Mouse (Mus musculus) WW6 (cell line): ENCODE data around the gene Ptprs.

Experiments
- DNase-seq: peaks from one replicate; pipeline ENCODE4 v3.0.0-alpha.2; 2013; ENCODE audit warnings: low read depth, low spot score

Ptprs gene

GRCm38 (mm10) chr17:56493841-56494240 is 17.6 kb upstream of the Ptprs start:
- no peak for DNase-seq

GRCm38 (mm10) chr17:56490438-56491152 is 14.3 kb upstream of the Ptprs start:
- DNase-seq, result no peak

GRCm38 (mm10) chr17:56488028-56488427 is 11.7 kb upstream of the Ptprs start:
- DNase-seq, result no peak

GRCm38 (mm10) chr17:56487441-56487888 is 11.2 kb upstream of the Ptprs start:
- no peak for DNase-seq

- DNase-seq, result no peak
These were observed 9.6 kb upstream of the Ptprs start for GRCm38 (mm10) chr17:56485926-56486325.

GRCm38 (mm10) chr17:56485118-56485517 is 8.8 kb upstream of the Ptprs start:
- no peak for DNase-seq

GRCm38 (mm10) chr17:56482671-56483070 is 6.4 kb upstream of the Ptprs start:
- no peak for DNase-seq

GRCm38 (mm10) chr17:56479358-56479757 is 3.1 kb upstream of the Ptprs start:
- DNase-seq, result no peak

- DNase-seq, result no peak
These were observed 1.9 kb upstream of the Ptprs start for GRCm38 (mm10) chr17:56478191-56478611.

- DNase-seq, result no peak
These were observed 1.0 kb upstream of the Ptprs start for GRCm38 (mm10) chr17:56477191-56477818.

- DNase-seq, result no peak
These were observed 490 bp downstream of the Ptprs start for GRCm38 (mm10) chr17:56475584-56476401.

- DNase-seq, result no peak
These were observed 1.3 kb downstream of the Ptprs start for GRCm38 (mm10) chr17:56474831-56475581.

GRCm38 (mm10) chr17:56474311-56474830 is 1.9 kb downstream of the Ptprs start:
- no peak for DNase-seq

GRCm38 (mm10) chr17:56473611-56473905 is 2.7 kb downstream of the Ptprs start:
- DNase-seq, result no peak

GRCm38 (mm10) chr17:56472733-56473610 is 3.3 kb downstream of the Ptprs start:
- no peak for DNase-seq

- DNase-seq, result no peak
These were observed 4.2 kb downstream of the Ptprs start for GRCm38 (mm10) chr17:56472121-56472520.

- DNase-seq, result no peak
These were observed 5.1 kb downstream of the Ptprs start for GRCm38 (mm10) chr17:56471136-56471535.

GRCm38 (mm10) chr17:56470571-56470970 is 5.7 kb downstream of the Ptprs start:
- no peak for DNase-seq

- no peak for DNase-seq
These were observed 6.3 kb downstream of the Ptprs start for GRCm38 (mm10) chr17:56470001-56470436.

GRCm38 (mm10) chr17:56469275-56469674 is 7.0 kb downstream of the Ptprs start:
- no peak for DNase-seq

- no peak for DNase-seq
These were observed 7.4 kb downstream of the Ptprs start for GRCm38 (mm10) chr17:56468870-56469269.
